Mouse (Mus musculus): ENCODE measurements at regions not wholly inside any gene's neighbourhood (a gene's known extent, or its start where the extent isn't known, plus 50 kb on each side); places are given as distances from the start of the nearest gene placed in this dataset.

DNA sequence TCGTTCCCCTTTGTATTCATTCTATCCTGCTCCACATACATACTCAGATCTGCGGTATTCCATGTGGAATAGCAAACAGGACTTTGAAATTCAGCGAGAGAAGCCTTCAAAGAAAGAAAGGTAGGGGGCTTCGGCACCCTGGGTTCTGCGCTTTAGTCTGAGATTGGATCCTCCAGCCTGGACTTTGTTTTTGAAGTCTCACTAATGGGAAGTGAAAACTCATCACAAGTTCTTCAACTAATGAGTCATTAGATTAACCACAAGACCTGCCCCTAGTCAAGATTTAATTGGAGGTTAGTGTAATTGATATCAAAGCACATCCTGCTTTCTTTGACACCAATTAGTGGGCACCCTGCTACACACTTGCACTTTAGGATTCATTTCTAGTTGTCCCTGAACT lies 492.5 kb upstream of the Zfp960 start:
- no peak for DNase-seq (ENCODE audit: low read depth, low spot score)

GRCm38 (mm10) chr17:16588791-16589190 lies 475.1 kb upstream of the Zfp960 start:
- DNase-seq (ENCODE audit: low read depth, low spot score) = no peak

DNA sequence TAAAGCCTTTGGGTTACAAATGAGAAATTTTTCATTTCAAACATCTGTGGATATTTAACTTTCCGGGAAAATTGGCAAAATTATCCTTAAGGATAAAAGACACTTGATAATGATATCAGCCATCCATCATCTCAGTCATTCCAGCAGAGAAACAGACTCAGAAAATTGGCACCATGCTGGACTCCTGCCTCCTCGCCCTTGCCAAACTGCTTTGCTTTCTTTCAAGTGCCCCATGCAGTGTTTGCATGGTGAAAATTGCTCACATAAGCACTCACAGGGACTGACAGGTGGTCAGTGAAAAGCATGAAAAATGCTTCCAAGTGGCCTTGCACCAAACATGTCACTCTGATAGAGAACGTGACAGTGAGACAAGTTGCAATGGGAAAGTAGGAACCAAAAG lies 464.2 kb upstream of the Zfp960 start:
- DNase-seq (ENCODE audit: low read depth, low spot score) = no peak

DNA sequence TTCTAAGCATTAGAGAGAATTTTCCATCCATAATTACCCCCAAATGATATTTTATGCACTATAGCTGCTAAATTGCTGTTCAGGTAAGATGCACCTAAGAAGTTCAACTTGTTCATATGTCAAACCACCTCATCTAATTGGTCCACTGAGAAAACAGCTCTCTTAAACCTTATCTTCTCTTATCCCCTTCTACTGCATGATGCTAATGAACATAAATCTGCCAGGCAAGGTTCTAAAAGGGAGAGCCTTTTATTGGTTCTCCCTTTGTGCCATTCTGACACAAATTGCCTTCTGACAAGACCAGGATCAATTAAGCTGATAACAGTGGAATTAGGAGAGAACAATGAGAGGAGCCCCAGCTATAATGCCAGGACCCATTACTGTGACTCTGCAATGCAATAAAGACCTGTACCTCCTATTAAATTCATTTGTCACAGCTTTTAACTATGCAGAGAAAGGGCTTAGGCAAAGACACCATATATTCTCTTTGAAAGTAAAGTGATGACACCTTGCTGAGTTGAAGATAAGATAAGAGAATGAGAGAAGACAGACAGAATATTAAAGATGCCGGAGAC lies 451.4 kb upstream of the Zfp960 start:
- DNase-seq (ENCODE audit: low read depth, low spot score) = no peak

DNA sequence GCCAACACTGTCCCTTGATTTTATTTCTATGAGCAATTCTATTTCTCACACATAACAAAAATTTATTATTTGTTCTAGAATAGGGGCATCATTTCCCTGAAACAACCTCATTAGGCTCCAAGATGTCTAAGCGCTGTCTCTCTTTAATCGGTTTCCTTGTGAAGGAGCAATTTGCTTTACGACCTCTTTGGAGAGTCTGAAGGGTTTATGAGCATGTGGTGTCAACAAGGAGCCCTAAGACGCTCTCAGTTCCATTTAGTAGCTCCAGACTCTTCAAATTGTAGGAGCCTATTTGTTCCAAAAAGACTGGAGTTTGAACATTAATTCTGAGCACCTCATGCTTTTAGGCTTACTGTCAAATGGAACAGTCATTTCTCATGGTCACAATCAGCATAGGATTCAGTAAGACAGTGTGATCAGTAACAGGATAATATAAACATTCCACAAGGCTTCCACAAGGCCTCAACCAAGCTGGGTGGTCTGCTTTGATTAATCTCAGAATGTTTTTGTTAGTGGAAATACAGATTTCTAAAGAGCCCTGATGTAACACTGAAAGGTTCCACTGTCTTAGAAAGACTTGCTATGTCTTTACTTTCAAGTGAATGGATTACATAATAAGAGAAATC lies 441.9 kb upstream of the Zfp960 start:
- no peak for DNase-seq (ENCODE audit: low read depth, low spot score)

DNA sequence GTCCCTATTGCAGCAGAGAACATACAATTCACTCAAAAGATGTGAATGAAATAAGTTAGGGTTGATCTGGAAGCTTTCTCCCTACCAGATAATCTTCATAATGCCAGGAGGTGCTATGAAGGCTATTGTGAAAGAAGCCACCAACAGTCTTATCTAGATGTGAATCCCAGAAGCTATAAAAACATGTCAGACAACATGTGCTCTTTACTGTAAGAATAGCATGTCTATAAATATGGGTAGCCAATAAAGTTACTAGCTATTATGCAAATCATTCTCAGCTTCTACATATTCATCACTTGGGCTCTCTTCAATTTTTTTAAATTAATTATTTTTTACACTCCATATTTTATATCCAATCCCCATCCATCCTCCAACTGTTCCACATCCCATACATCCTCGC lies 434.1 kb upstream of the Zfp960 start:
- DNase-seq (ENCODE audit: low read depth, low spot score) = no peak

- DNase-seq (ENCODE audit: low read depth, low spot score) = no peak
These were observed 430.5 kb upstream of the Zfp960 start for GRCm38 (mm10) chr17:16633426-16633825.

- no peak for DNase-seq (ENCODE audit: low read depth, low spot score)
These were observed 426.4 kb upstream of the Zfp960 start for GRCm38 (mm10) chr17:16637463-16637862.

- no peak for DNase-seq (ENCODE audit: low read depth, low spot score)
These were observed 416.0 kb upstream of the Zfp960 start for GRCm38 (mm10) chr17:16647942-16648341.

GRCm38 (mm10) chr17:16665253-16665652 lies 398.7 kb upstream of the Zfp960 start:
- DNase-seq (ENCODE audit: low read depth, low spot score) = no peak

GRCm38 (mm10) chr17:16667606-16668005 lies 396.3 kb upstream of the Zfp960 start:
- DNase-seq (ENCODE audit: low read depth, low spot score) = no peak

- DNase-seq (ENCODE audit: low read depth, low spot score) = no peak
These were observed 359.7 kb upstream of the Zfp960 start for GRCm38 (mm10) chr17:16704199-16704598.

- DNase-seq (ENCODE audit: low read depth, low spot score) = no peak
These were observed 358.0 kb upstream of the Zfp960 start for GRCm38 (mm10) chr17:16705890-16706289.

- peak; percentile 76 for DNase-seq (ENCODE audit: low read depth, low spot score)
These were observed 337.0 kb upstream of the Zfp960 start for GRCm38 (mm10) chr17:16726904-16727303.

GRCm38 (mm10) chr17:16753090-16753489 lies 310.8 kb upstream of the Zfp960 start:
- DNase-seq (ENCODE audit: low read depth, low spot score) = no peak

DNA sequence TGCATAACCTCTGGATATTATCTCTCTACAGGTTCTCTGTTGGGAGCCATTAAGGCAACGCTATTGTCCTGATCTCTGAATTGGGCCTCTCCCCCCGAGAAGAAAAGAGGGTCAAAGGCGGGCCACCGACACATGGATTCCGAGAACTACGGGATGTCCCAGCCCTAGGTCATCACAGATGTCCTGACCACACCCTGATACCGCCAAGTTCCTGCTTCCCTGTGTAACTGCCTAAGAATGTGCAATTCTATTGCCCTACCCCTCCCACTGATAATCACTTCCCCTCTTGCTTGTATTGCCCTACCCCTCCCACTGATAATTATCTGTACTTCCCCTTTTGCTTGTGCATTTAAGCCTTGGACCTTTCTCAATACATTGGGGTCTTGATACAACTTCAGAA lies 293.3 kb upstream of the Zfp960 start:
- DNase-seq (ENCODE audit: low read depth, low spot score) = peak; percentile 75

DNA sequence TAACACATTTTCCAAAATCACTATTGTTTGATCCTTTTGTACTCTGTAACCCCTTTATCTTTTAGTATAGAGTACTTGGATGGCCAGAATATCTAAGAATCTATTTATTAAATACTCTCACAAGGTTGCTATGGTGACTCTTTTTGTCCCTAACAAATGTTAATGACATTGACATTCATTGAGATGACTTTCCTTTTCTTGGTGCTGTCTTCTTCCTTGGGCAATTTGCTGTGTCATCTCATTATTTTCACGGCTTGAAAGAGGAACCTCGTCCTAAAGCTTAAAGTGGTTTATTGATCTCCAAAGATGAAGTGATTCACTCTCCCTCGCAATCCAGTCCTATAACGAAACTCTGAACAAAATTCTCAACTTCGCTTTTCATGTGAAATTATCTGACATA lies 265.6 kb upstream of the Zfp960 start:
- no peak for DNase-seq (ENCODE audit: low read depth, low spot score)

DNA sequence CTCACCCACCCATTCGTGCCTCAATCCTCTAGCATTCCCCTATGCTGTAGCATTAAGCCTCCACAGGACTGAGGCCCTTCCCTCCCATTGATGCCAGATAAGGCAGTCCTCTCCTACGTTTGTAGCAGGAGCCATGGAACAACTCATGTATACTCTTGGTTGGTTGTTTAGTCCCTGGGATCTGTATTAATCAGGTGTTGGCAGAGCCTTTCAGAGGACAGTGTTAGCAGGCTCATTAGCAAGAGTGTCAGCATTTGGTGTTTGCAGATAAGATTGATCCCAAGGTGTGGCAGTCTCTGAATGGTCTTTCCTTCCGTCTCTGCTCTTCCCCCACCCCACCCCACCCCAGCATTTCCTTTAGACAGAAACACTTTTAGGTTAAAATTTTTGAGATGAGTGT lies 258.9 kb upstream of the Zfp960 start:
- DNase-seq (ENCODE audit: low read depth, low spot score) = no peak

- DNase-seq (ENCODE audit: low read depth, low spot score) = peak; percentile 50
These were observed 245.5 kb upstream of the Zfp960 start for GRCm38 (mm10) chr17:16818421-16818820.

GRCm38 (mm10) chr17:16821716-16822115 lies 242.2 kb upstream of the Zfp960 start:
- no peak for DNase-seq (ENCODE audit: low read depth, low spot score)

DNA sequence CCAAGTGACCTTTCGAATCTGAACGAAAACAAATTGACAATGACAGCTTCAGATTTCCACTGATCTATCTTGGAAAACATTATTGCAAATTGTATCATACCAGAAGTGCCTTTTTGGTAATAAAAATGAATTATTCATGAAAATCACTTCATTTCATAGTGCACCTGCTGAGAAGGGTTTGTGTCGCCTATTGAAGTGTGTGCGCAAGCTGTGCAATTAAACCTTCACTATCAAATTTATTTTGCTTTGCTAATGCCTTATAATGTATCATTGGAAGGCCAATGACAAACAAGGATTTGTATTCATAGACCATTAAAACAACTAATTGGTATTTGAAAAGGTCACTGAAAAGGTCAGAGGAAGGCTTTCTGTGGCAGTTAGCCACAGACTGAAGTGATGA lies 224.8 kb upstream of the Zfp960 start:
- DNase-seq (ENCODE audit: low read depth, low spot score) = no peak

GRCm38 (mm10) chr17:16860771-16861170 lies 203.1 kb upstream of the Zfp960 start:
- DNase-seq (ENCODE audit: low read depth, low spot score) = no peak

- peak; percentile 37 for DNase-seq (ENCODE audit: low read depth, low spot score)
These were observed 163.1 kb upstream of the Zfp960 start for GRCm38 (mm10) chr17:16900791-16901190.

DNA sequence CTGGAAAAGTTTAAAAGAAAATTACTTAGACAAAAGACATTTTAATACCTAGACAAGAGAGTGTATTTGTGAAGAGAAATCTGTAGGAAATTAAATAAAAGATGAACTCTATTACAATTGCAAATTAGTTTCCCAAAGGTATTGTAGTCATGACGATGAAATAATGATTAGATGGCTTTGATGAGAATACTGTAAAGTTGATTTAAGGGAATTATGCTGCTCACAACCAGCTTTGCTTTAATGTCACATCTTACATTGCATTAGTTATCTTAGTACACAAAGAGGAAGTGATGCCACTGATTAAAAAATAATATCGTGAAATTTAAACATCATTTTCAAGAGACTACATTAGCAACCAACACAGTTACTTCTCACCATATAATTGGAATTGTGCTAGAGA lies 145.7 kb upstream of the Zfp960 start:
- DNase-seq (ENCODE audit: low read depth, low spot score) = no peak

Measured in ES-CJ7 (cell line).